Mouse (Mus musculus): ENCODE measurements around the gene Pde7b. TPM values are rescaled to one million over a fixed set of nuclear protein-coding genes. Genes with fewer than 3 reads are reported as not detected.
"Not testable (repeated sequence)": the region's sequence is repeated elsewhere in the genome, so short reads cannot be mapped to it uniquely, and the experiment has no call there.

The Pde7b gene
- total RNA-seq, 2 experiments from 2014 or later = 45.3 to 46.6 TPM

DNA sequence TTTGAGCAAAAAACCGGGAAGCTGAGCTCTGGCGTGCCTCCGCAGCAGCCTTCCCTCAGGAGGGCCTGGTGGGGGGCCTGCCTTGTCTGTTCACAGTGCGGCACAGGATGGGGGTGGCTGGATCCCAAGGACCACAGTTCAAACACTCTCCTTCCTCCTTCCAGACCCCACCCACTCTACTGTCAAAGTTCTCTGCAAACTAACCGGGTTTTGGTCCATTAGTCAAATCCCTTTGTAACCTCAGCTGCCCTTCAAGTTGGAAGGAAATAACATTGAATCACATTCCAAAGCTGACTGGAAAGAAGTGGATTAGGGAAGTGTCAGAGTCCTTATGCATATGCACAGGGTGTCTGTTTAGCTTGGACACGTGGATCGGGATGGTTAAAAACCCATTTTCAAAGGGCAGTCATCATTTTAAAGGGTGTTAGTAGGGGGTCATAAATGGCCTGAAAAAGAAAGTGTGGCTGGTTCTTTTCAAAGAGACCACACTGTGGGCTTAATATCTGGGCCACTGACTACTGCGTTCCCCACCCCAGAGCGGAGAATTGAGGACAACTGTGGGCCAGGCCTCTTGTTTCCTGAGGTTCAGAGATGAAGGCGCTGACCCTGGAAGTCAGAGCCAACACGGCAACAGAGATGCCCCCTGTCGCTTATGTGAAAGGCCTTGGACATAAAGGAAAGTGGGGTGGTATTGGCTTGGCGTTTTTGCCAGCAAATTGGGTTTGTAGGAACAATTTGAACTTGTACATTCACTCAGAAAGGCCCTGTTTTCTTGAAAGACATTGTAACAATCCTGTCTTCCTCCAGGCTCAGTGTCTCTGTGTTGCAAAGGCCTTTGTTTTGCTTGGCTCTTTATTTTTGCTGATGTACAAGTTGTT, 175.8 kb downstream of the Pde7b start:
- DNase-seq = peak; percentile 36

DNA sequence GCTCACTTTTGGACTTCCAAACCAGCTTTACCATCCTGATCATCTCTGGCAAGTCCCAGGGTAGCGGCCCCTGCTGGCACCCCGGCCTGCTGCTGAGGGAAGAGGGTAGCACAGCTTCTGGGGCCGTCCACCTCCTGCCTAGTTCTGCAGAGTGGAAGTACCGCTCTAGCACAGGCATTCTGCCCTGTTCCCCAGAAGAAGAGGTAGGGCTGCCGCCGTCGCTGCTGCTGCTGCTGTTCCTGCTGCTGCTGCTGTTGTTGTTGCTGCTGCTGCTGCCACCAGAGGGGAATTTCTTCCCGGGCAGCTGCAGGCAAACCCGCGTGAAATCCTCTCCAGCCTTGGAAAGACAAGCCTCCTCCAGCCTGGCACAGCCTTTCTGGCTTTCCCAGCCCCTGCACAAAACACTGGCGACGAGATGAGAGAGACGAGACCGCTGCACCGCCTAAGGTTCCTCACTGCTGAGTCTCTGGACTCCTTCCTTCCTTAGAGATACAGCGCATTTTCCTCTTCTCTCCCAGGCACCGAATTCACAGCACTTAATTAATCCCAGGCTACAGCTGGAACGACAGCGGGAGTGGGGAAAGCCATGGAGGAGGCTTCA, 176.8 kb downstream of the Pde7b start:
- peak; percentile 36 for DNase-seq

DNA sequence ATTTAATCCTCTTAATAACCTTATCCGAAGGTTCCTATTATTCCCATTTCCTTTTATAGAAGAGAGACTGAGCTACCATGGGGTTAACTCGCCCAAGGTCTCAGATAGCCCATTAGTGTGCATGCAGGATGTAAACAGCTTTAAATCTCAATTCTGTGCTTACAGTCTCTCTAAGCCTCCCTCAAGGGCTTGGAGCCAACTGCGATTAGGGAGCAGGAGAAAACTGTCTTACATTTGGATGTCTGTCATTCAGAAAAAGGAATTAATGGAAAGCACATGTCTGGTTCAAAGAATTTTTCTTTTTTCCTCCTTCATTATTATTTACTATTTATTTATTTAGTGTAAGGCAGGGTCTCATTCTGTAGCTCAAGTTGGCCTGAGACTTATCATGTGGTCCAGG, 181.8 kb downstream of the Pde7b start:
- DNase-seq = no peak

DNA sequence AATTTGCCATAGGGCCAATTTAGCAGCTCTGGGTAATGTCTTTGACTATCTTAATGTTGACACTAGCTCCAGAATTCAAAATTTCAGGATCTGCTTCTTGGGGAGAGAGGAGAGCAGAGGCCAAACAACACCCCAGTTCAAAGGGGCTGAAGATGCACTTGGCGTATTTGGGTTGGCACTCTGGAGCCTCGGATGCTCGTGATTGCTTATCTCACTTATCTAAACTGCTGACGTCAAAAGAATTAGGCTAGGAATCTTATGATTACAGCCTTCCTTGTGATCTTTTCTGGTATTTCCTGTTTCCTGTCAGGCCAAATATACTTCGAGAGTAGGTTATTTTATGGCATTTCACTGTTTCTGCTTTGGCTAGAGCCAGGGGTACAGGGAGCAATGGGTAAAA, 191.1 kb downstream of the Pde7b start:
- no peak for DNase-seq

DNA sequence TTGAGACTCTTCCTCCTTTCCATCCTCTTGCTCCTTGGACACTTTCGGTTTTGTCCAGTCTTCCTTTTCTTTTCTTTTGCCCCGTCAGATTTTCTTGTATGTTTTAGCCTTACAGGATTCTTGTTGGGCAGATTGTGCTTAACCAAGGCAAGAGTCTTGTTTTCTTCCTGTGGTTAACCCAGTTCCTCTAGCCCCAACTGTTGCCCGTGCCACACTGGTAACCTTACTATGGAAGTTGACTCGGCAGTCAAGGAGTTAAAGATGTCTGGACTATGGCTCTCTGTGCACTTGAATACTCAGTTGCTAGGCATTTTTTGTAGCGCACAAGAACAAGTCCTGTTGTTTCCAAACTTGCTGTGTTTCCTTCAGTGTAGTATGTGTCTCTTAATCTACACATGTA, 193.0 kb downstream of the Pde7b start:
- no peak for DNase-seq

DNA sequence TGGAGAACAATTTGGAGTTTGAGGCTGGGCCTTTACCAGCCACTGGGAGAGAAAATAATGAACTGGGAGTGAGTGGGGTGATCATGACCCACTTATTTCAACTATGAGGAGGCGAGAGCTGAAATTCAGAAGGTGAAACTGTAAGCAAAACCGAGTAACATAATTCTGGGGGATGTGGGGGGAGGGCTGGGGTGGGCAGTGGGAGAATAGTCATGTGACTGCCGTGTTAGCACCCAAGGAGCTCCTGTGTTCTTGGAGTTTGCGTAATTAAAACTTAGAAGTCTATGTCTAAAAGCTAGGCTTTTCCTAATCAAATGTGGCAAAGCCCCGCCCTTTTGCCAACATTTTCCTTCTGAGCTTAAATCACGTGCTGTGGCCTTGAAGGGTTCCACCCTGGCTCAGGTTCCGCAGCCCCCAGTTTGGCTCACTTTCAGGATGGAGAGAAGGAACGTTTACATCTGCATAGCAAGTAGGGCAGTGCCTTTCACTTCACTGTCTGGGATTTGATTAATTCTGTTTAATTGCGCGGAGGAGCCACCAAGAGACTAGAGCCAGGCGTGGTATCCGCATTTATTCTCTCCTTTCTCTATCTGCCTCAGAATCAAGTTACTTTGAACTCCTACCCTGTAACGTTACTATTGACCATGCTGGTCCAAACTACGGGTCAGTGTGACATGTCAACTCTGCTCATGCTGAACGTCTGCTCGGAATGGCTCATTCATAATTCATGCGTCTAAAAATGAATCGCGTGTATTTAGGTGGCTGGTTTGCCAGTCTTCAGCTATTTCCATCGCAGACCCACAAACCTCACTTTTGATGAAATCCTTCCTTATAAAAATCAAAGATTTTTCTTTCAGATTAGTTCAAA, 196.1 kb downstream of the Pde7b start:
- no peak for DNase-seq

DNA sequence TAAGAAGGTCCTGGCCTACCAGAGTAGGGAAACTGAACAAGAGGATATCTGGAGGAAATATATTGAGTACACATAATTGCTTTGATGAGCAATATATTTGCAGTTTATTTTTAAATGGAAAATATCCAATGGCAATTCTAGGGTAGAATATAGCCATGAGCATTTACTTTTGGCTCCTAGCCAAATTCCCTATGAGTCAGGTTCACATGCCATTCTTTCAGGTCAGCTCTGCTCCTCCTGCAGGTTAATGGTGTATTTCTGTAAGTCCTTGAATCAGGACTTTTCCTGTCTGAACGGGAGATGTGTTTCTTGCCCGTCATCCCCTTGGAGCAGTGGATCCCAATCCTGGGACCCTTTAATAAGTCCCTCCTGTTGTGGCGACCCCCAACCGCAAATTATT, 197.1 kb downstream of the Pde7b start:
- no peak for DNase-seq

DNA sequence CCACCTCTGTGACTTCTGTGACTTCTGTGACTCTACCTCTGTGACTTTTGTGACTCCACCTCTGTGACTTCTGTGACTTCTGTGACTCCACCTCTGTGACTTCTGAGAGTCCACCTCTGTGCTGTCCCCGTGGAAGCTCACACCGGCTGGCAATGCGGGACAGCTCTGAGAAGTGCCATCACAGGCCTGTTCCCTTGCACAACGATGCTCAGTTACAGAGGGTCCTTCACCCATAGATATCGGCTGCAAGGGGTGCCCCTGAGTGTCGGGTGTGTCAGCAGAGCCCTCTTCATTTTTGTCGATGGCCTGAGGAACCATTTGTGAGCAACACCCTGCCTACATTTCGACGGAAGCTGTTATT, 206.4 kb downstream of the Pde7b start:
- no peak for DNase-seq

DNA sequence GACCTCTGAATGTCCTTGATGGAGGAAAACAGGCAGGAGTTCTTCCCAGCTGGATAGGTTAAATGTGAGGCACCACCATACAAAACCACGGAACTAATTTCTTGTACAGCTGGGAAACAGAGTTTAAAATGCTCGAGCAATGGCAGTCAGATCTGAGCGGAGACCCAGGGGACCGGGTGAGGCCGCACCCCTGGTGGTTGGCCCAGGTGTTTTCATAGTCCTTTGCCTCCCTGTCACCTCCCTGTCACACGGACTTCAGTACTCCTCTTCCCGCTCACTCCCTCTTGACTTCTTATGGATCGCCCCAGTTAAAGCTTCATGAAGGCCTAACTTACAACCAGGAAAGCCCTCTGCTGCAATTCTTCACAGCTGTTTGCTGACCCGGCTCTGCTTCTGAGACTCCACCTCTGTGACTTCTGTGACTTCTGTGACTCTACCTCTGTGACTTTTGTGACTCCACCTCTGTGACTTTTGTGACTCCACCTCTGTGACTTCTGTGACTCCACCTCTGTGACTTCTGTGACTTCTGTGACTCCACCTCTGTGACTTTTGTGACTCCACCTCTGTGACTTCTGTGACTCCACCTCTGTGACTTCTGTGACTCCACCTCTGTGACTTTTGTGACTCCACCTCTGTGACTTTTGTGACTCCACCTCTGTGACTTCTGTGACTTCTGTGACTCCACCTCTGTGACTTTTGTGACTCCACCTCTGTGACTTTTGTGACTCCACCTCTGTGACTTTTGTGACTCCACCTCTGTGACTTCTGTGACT, 206.9 kb downstream of the Pde7b start:
- DNase-seq = not testable (repeated sequence)

DNA sequence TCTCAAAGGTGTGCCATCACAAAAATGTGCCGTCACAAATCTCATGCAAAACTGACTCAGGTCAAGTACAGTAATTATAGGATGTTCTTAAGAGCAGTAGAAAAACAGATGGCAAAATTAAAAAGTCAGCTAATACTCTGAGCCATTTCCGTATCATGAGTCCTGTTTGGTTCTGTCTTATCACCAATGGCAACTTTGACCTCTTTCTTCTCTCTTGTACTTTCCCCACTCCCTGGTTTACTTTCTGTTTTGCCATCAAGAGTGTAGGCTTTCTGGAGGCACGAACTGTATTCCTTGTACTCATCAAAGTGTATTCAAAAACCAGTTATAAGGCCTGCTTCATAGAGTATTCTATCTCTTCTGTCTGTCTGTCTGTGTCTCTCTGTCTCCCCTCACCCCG, 211.0 kb downstream of the Pde7b start:
- DNase-seq = no peak

DNA sequence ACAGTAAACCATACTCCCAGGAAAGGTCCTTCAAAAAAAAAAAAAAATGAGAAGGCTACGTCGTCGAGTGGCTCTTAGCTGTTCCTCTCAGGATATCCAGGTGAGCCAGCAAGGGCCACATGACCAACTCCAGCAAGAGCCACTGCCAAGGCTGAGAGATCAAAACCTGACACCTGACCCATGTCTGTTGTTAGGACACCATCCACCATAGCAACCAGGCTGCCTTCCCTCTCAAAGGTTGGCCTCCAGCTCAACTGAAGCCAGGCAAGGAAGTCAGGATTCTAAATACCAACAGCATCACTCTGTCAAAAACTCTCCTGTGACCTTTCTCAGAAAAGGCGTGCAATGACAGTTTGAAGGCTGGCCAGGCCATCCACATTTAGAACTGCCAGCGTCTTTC, 211.4 kb downstream of the Pde7b start:
- DNase-seq = no peak

DNA sequence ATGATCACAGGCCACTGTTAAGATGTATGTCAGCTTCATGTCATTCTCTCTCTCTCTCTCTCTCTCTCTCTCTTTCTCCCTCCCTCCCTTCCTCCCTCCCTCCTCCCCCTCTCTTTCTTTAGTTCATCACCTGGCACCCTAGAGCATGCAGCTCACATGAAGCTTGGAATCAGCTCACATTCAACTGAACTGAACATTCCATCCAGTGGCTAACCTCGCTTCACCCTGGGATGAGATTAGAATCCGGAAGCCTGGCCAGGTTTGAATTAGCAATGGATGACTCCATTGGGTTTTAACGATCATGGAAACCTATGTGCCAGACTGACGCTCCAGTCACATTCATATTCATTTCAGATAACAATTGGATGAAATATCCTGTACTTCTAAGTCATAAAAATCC, 215.1 kb downstream of the Pde7b start:
- DNase-seq = no peak

DNA sequence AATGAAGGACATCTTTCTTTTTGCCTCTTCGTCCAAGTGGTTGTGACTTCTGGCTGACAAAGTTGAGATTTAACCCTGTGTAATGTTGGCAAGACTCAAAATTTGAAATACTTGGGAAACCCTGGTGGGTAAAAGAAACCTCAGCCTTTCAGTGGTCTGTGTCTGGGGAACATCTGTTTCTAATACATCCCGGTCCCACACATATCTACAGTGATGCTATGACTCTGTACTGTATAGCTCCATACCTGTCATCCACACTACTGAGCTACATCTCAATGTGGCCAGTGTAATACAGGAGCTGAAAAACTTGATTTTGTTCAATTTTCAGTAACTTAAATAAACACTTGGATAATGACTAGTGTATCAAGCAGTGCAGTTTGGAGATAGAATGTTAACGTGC, 216.4 kb downstream of the Pde7b start:
- DNase-seq = no peak

DNA sequence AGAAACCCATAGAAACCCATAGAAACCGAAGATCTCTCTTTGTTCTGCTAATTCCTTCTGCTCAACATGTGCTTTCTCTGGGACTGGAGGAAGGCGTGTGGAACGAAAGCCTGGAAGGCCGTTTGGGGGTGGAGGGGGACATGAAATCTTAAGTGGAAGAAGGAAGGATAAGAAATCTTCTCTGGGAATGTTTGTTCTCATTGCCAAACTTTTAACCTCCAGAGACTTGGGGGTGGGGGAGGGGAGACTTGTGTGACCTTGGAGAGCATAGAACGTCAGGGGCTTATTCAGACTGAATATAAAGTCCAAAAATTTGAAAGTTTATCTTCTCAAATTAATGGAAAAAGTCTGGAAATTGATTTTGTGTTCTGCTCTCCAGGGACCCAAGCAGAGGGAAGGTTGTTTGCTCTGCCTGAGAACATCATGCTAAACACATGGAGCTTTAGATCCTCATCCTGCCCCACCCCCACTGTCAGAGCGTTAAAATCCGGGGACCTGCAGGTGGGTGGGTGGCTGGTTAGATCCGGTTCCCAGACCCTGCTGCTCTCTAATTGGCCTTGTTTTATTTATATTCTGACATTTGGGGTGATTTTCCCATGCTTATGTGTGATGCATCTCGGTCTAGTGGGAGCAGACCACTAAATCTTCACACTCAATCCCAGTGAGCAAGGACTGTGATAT, 217.0 kb downstream of the Pde7b start:
- no peak for DNase-seq

DNA sequence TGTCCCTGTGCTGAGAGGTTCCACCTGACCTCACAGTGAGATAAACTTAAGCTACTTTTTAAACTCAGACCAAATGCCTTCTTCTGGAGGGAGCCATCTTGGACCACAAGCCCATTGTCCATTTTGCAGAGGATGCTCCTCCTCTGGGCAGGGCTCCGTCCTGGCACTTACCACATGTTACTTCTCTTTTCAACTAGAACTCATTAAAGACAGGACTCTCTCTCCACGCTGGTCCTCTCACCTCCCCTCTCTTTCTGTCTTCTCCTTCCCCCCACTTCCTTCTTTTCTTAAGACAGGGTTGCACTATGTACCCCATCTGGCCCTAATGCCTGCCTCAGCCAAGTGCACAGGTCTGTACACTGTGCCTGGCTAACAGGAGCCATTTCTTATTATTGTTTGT, 217.8 kb downstream of the Pde7b start:
- DNase-seq = no peak

DNA sequence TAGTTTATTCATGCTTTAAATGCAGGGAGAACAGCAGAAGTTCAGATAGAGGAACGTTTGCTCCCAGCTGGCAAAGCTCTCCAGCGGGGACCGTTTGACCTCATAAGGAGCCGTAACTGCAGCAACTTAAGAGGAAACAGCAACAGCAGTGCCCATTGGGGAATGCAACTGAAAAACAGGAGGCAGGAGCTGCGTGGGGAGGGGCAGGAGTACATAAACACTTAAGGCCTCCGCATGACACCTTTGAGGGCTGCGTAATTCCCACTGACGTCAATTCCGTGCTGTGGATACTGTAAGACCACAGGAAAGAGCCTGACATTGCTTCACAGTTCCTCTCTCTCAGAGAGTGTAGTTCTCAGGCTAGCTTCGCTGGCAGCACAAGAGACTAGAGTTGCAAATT, 219.4 kb downstream of the Pde7b start:
- DNase-seq = no peak

DNA sequence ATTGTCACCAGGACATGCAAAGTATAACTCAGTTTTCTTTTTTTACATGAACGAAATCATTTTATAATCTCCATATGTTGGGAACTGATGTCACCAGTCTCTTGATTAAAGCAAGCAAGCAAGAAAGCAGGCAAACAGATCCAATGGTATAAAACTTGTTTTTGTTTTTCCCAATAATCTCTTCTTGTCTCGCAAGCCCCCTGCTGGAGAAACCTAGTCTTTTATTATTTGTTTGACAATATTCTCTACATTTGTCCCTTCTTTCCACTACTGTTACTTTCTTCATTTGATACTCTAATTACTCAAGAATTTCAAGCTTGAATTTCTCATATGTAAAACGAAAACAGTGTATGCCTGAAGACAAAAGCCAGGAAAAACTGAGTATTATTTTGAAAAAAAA, 220.1 kb downstream of the Pde7b start:
- no peak for DNase-seq

DNA sequence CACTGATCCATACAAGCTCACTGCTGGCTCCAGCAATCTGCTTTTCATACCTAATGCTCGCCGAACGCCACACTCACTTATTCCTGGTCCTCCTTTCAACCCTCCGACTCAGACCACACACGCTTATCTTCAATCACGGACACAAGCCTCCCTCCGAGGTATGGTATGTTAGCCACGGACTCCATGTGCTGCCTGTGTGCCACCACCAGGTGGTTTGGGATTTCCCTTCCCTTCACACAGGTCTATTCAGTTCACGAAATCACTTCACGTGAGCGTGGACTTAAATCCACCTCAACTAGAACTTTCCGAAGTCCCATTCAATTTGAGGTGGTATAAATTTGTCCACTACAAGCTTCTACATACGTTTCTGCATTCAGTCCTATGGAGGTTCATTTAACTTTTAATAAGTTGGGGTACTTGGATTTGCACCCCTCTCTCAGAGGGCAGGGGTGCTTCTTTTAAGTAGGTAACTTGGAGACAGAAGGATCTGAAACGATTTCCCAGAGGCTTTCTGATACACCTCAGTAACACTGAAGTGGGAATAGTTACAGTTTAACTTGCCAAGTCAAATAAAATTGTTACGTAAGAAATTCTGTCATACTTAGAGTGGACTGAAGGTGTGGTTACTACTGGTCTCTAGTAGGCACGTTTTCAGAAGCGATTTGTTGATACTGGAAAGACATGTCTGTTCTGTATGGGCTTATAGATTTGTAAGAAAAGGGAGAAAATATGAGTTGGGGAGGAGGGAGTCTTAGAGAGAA, 221.4 kb downstream of the Pde7b start:
- DNase-seq = no peak

DNA sequence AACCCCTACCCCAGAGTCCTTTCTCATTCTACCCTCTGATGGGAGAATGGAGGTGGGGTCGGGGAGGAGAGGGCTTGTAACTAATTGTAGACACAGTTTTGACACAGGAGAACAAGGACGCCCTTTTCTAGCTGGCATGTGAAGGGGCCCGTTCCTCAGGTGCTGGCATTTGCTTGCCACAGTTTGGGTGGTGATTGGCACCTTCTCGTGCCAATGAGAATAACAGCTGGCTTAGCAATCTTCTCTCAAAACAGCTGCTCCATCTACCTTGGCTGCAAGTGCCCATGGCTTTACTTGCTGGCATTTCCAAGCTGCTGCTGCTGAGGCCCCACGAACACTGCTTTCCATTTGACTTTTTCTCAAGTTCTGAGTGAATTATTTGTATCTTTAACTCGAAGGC, 223.7 kb downstream of the Pde7b start:
- DNase-seq = peak; percentile 17

DNA sequence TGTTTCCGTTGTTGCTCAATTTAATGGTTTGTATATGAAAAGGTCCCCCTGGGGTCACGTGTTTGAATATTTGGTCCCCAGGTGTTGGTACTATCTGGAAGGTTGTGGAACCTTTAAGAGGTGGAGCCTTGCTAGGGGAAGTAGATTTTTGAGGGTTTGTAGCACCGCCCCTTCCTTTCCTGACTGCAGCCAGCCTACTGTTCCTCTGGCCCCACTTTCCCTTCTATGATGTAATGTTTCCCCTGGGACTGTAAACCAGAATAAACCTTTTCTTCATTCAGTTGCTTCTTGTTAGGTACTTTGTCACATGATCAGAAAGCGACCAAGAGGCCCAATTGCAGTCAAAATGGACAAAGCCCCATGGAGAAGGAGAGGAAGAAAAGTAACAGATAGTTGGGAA, 229.8 kb downstream of the Pde7b start:
- no peak for DNase-seq

Measured in gastrocnemius, postnatal 10 days (tissue).